Mouse (Mus musculus) erythroblast, embryonic 14.5 days (primary cell): ENCODE data around the gene Pgf.

Source experiments
- GATA1 ChIP-seq: IDR thresholded peaks from 2 replicates; pipeline ENCODE4 v1.6.1; 2012; ENCODE audit warnings: low read length, inconsistent platforms, mixed read lengths
- TAL1 ChIP-seq: IDR thresholded peaks from 3 replicates; pipeline ENCODE4 v1.6.1; 2012; ENCODE audit warnings: low read length, inconsistent platforms, mixed read lengths

DNA sequence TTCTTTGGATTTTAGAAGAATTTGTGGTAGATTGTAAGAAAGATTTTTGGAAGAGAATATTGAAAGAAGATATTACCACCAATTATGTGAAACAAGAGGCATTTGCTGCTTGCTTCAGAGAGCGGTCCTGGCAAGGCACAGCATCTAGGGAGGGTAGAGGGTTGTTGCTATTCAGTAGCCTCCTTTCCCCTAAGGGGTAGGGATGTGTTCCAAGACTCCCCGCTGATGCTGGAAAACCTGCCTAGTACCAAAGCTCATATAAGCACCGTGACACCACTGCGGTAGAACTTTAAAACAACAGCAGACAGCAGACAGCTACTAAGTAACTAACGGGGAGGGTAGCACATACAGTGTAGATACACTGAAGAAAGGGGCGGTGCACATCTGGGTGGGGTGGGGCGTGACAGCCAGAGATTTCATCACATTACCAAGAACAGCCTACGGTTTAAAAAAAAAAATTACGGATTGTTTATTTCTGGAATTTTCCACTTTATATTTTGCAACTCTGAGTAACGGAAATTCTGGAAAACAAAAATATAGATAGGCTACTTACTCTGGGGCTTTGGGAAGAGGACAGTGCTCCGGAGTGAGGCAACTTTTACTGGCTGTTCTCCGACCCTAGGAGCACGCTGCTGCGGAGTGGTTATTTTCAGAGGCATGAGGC, 19.7 kb downstream of the Pgf start:
- TF ChIP-seq TAL1 (no peak), GATA1 (no peak)
